Mouse (Mus musculus) heart, adult 2 months (tissue): ENCODE results near the gene Brip1.

Experiments used
- CTCF ChIP-seq: fragments of 200-600 bp; IDR thresholded peaks from 2 replicates; pipeline ENCODE4 v1.8.1; 2022; ENCODE audit warnings: antibody characterized with exemption, mild to moderate bottlenecking, moderate library complexity
- POLR2A ChIP-seq: fragments of 200-500 bp; IDR thresholded peaks from 2 replicates; pipeline ENCODE4 v1.6.1; 2011; ENCODE audit warnings: mild to moderate bottlenecking, low read depth, low read length, control low read depth; ENCODE audit not compliant: insufficient read depth

DNA sequence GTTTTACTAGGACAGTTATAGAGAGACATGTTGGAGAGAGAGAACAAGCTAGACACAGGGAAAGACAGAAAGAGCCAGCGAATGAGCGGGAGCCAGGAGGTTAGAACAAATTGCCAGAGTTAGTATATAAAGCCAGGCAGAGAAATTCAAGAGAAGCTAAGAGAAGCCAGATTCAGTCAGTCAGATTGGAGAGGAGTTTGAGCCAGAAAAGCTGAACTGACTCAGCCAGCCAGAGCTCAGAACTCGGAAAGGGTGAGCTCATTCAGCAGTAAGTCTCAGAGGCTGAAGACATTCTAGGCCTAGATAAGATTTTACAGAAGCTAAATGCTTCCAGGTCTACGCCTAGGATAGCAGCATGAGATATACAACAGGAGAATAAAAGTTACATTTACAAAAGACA is 190.5 kb downstream of the Brip1 start:
- TF ChIP-seq POLR2A, result no peak
- no peak for TF ChIP-seq CTCF
